Mouse (Mus musculus) limb, embryonic 13.5 days (tissue): ENCODE measurements around the gene Zbtb22. TPM values are rescaled to one million over a fixed set of nuclear protein-coding genes. Genes with fewer than 3 reads are reported as not detected.

Source experiments
- ATAC-seq: fragments of 200-750 bp; cut with Nextera tagmentation; 2 replicates; pipeline ENCODE4 v1.8.0; 2017; ENCODE audit warnings: low read depth, moderate number of reproducible peaks, moderate TSS enrichment; ENCODE audit not compliant: low FRiP score
- H3K27ac ChIP-seq: fragments of 300-500 bp; sonication (generic); 2 replicates; pipeline ENCODE4 v1.5.1; 2015; ENCODE audit warnings: inconsistent platforms, mild to moderate bottlenecking, moderate library complexity
- H3K27me3 ChIP-seq: fragments of 300-500 bp; sonication (generic); 2 replicates; pipeline ENCODE4 v1.6.1; 2015; ENCODE audit warnings: mild to moderate bottlenecking, inconsistent platforms
- H3K36me3 ChIP-seq: fragments of 300-500 bp; sonication (generic); 2 replicates; pipeline ENCODE4 v1.6.1; 2015; ENCODE audit warnings: inconsistent platforms, mild to moderate bottlenecking, moderate library complexity
- H3K4me1 ChIP-seq: fragments of 300-500 bp; sonication (generic); 2 replicates; pipeline ENCODE4 v1.6.1; 2015; ENCODE audit warnings: inconsistent platforms
- H3K4me2 ChIP-seq: fragments of 300-500 bp; sonication (generic); replicated peaks from 2 replicates; pipeline ENCODE4 v1.6.1; 2015; ENCODE audit warnings: inconsistent platforms, mild to moderate bottlenecking, moderate library complexity
- H3K4me3 ChIP-seq: fragments of 300-500 bp; sonication (generic); 2 replicates; pipeline ENCODE4 v1.5.1; 2015; ENCODE audit warnings: moderate library complexity, mild to moderate bottlenecking, inconsistent platforms
- H3K9ac ChIP-seq: fragments of 300-500 bp; sonication (generic); 2 replicates; pipeline ENCODE4 v1.6.1; 2015; ENCODE audit warnings: mild to moderate bottlenecking, inconsistent platforms
- H3K9me3 ChIP-seq: fragments of 300-500 bp; sonication (generic); 2 replicates; pipeline ENCODE4 v1.6.1; 2016; ENCODE audit warnings: inconsistent platforms
- WGBS: fragments of 180-500 bp; shearing (Covaris S2); methylation state at CpG from one replicate; pipeline ENCODE4 v1.1.7; 2015; 5-methylcytosine and 5-hydroxymethylcytosine counted together
- polyA plus RNA-seq: library from polyadenylated mRNA; unstranded; fragments of >200 nt; fragmentation: Nextera tagmentation; extraction: Ambion mirVana; gene quantifications from 2 replicates; pipeline ENCODE4 v1.2.1, GENCODE M21; 2015

Zbtb22 gene
- polyA plus RNA-seq, 1 experiment from 2014 or later, result 16.3 TPM

DNA sequence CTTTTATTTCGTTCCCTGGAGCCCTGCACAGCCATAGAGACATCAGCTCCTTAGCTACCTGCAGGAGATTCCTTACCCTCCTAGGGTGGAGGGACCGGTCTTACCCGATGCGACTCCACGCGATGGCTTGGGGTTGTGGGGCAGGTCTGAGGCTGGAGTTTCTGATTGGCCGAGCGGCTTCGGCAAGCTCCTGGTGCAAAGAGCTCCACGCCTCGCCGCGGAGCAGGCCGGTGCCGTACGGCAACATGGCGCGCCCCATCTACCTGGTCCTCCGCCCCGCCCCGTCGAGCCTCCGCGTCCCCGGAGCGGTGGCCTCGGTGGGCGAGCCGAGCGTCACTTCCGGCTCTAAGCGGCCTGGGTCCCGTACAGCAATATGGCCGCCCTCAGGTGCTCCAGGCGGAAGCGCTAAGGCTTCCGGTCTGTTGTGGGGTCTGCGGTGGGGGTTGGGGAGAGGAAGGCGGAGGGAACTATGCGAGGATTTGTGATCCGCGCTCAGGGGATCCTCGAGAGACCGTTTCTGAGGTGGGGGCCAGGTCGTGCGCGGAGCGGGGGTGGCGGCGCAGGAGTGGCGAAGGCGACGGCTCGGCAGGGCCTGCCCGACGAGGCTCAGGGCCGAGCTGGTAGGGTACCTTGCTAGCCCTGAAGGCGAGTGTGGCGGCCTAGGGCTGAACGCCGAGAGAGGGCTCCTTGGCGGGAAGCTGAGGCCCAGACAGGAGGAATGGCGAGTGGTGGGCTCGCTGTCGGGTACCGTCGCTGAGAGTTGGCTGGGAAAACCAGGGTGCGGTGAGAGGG, 6.4 kb upstream of the Zbtb22 start, which contains the start of gene Daxx:
Gene Daxx (plus strand): TSS at position 338 of the 792 bp plus-strand sequence.
- peak within 1 kb of the TSS; percentile 90 for H3K9ac ChIP-seq
- H3K4me3 ChIP-seq, result peak within 1 kb of the TSS; percentile 89
- peaks cover 36% of the 10 kb centered on the region for H3K36me3 ChIP-seq
- H3K4me1 ChIP-seq, result peaks cover 27% of the 10 kb centered on the region
- peak within 1 kb of the TSS; percentile 90 for H3K27ac ChIP-seq
- under 1% methylated on average over 68 of the region's 68 CpGs for WGBS
- H3K4me2 ChIP-seq, result peak within 1 kb of the TSS; percentile 99
- peak; percentile 97 for ATAC-seq
- no peaks in the 10 kb centered on the region for H3K27me3 ChIP-seq
- H3K9me3 ChIP-seq, result no peaks in the 10 kb centered on the region

DNA sequence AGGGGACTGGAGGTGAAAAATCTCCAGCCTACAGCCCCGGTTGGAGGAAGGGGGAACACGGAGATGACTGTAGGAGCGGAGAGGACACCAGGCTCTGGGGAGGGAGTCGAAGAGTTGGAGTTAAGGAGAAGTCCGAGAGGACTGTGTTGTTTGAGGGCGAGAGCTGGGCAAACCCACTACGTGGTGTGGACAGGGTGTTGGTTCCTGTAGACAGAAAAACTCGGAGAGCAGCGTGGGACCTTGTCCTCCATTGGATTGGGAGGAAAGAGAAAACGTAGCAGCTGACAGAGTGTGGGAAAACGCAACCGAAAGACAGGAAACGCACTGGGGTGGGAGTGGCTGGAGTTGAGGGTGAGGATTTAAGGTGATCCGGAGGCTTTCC, 5.8 kb upstream of the Zbtb22 start:
- H3K9ac ChIP-seq, result peak overlapping the region; percentile 90
- H3K27ac ChIP-seq, result peak overlapping the region; percentile 87
- H3K4me2 ChIP-seq, result peak overlapping the region; percentile 99
- peak overlapping the region; percentile 89 for H3K4me3 ChIP-seq
- WGBS, result under 1% methylated on average over 14 of the region's 14 CpGs
- ATAC-seq, result peak; percentile 2; the same call in 1 of the 2 replicates
- H3K27me3 ChIP-seq, result no peaks in the 10 kb centered on the region
- no peaks in the 10 kb centered on the region for H3K9me3 ChIP-seq
- peaks cover 31% of the 10 kb centered on the region for H3K4me1 ChIP-seq
- H3K36me3 ChIP-seq, result peaks cover 42% of the 10 kb centered on the region

DNA sequence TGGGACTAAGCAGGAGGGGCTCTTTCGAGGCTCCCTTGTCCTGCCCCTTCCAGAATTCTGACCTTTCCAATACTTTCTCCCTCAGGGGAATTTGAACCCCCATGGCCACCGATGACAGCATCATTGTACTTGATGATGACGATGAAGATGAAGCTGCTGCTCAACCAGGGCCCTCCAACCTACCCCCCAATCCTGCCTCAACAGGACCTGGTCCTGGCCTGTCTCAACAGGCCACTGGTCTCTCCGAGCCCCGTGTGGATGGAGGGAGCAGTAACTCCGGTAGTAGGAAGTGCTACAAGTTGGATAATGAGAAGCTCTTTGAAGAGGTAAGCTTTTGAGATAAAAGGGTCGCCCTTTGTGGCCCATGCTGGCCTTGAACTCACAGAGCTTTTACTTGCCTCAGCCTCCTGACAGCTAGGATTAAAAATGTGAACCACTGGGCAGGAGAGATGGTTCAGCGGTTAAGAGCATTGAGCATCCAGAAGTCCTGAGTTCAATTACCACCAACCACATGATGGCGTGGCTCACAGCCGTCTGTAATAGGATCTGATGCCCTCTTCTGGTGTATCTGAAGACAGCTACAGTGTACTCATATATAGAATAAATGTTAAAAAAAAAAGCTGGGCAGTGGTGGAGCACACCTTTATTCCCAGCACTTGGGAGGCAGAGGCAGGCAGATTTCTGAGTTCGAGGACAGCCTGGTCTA, 5.2 kb upstream of the Zbtb22 start:
- H3K4me3 ChIP-seq, result peak overlapping the region; percentile 89
- H3K27ac ChIP-seq, result peak overlapping the region; percentile 87; the same call in 1 of the 2 replicates
- peaks cover 37% of the 10 kb centered on the region for H3K4me1 ChIP-seq
- no peaks in the 10 kb centered on the region for H3K9me3 ChIP-seq
- no peaks in the 10 kb centered on the region for H3K27me3 ChIP-seq
- WGBS, result 50% methylated on average over 11 of the region's 11 CpGs
- H3K9ac ChIP-seq, result peak overlapping the region; percentile 90
- H3K36me3 ChIP-seq, result peaks cover 46% of the 10 kb centered on the region
- no peak for ATAC-seq
- H3K4me2 ChIP-seq, result peak overlapping the region; percentile 99

DNA sequence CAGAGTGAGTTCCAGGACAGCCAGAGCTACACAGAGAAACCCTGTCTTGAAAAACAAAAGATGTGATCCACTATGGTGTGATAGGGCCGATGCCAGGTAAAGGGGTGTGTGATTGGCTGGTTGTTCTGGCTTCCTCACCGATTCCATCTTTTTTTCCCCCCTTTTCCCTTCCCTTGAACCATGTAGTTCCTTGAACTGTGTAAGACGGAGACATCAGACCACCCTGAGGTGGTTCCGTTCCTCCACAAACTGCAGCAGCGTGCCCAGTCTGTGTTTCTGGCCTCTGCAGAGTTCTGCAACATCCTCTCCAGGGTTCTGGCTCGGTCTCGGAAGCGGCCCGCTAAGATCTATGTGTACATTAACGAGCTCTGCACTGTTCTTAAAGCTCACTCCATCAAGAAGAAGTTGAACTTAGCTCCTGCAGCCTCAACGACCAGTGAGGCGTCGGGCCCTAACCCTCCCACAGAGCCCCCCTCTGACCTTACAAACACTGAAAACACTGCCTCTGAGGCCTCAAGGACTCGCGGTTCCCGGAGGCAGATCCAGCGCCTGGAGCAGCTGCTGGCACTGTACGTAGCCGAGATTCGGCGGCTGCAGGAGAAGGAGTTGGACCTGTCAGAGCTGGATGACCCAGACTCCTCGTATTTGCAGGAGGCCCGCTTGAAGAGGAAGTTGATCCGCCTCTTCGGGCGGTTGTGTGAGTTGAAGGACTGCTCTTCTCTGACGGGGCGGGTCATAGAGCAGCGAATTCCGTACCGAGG, 4.5 kb upstream of the Zbtb22 start:
- Histone ChIP-seq H3K36me3 (peaks cover 46% of the 10 kb centered on the region), H3K4me1 (peaks cover 38% of the 10 kb centered on the region), H3K27ac (no peak overlapping the region), H3K27me3 (no peaks in the 10 kb centered on the region), H3K9me3 (no peaks in the 10 kb centered on the region), H3K4me2 (0 out of 2 replicates have a peak overlapping the region, but pooled peaks have one; percentile 9), H3K9ac (0 out of 2 replicates have a peak overlapping the region, but pooled peaks have one; percentile 39), H3K4me3 (0 out of 2 replicates have a peak overlapping the region, but pooled peaks have one; percentile 89)
- WGBS, result 92% methylated on average over 31 of the region's 31 CpGs
- ATAC-seq, result no peak

DNA sequence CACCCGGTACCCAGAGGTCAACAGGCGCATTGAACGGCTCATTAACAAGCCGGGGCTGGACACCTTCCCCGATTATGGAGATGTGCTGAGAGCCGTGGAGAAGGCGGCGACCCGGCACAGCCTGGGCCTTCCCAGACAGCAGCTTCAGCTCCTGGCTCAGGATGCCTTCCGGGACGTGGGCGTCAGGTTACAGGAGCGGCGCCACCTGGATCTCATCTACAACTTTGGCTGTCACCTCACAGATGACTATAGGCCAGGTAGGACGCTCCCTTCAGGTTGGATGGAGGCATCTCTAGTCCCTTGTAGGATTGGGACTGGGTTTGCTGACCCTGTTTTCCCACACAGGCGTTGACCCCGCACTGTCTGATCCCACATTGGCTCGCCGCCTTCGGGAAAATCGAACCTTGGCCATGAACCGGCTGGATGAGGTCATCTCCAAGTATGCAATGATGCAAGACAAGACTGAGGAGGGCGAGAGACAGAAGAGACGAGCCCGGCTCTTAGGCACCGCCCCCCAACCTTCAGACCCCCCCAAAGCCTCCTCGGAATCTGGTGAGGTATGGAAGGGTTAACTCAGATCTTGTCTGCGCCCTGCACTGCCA, 3.8 kb upstream of the Zbtb22 start:
- ATAC-seq, result no peak
- H3K27ac ChIP-seq, result no peak overlapping the region
- 0 out of 2 replicates have a peak overlapping the region, but pooled peaks have one; percentile 39 for H3K9ac ChIP-seq
- no peaks in the 10 kb centered on the region for H3K9me3 ChIP-seq
- no peak overlapping the region for H3K4me3 ChIP-seq
- H3K4me1 ChIP-seq, result peaks cover 41% of the 10 kb centered on the region
- 89% methylated on average over 28 of the region's 28 CpGs for WGBS
- no peaks in the 10 kb centered on the region for H3K27me3 ChIP-seq
- H3K4me2 ChIP-seq, result no peak overlapping the region
- H3K36me3 ChIP-seq, result peaks cover 46% of the 10 kb centered on the region

DNA sequence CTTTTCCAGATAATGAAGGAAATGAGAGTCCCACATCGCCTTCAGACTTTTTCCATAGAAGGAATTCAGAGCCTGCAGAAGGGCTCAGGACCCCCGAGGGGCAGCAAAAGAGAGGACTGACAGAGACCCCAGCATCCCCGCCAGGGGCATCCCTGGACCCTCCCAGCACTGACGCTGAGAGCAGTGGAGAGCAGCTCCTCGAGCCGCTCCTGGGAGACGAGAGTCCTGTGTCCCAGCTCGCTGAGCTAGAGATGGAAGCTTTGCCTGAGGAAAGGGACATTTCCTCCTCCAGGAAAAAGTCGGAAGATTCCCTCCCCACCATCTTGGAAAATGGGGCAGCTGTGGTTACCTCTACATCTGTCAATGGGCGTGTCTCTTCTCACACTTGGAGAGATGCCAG, 2.4 kb upstream of the Zbtb22 start:
- 92% methylated on average over 10 of the region's 10 CpGs for WGBS

DNA sequence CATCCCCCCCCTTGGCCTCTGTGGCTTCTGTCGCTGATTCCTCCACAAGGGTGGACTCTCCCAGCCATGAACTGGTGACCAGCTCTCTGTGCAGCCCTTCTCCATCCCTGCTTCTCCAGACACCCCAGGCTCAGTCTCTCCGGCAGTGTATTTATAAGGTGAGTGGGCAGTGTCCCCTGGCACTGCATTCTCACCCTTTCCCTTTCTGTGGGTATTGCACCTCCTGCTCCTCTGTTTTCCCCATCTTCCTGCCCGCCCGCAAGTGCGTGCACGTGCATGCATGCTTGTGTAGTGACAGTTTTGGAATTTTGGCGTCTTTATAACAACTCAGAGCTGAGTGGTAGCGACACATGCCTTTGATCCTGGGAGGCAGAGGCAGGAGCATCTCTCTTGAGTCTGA, 1.8 kb upstream of the Zbtb22 start:
- H3K36me3 ChIP-seq, result peaks cover 52% of the 10 kb centered on the region
- 95% methylated on average over 8 of the region's 8 CpGs for WGBS
- peaks cover 48% of the 10 kb centered on the region for H3K4me1 ChIP-seq
- H3K4me3 ChIP-seq, result no peak overlapping the region
- H3K4me2 ChIP-seq, result no peak overlapping the region
- no peak overlapping the region; the same call in 1 of the 2 replicates for H3K9ac ChIP-seq
- no peak overlapping the region for H3K27ac ChIP-seq
- H3K27me3 ChIP-seq, result no peaks in the 10 kb centered on the region
- ATAC-seq, result no peak
- no peaks in the 10 kb centered on the region for H3K9me3 ChIP-seq

More for the DNA sequence above, 2.4 kb upstream of the Zbtb22 start:
- no peaks in the 10 kb centered on the region for H3K27me3 ChIP-seq
- H3K4me2 ChIP-seq, result no peak overlapping the region
- H3K9me3 ChIP-seq, result no peaks in the 10 kb centered on the region
- H3K9ac ChIP-seq, result no peak overlapping the region
- H3K4me1 ChIP-seq, result peaks cover 43% of the 10 kb centered on the region
- no peak overlapping the region for H3K27ac ChIP-seq
- ATAC-seq, result no peak
- H3K36me3 ChIP-seq, result peaks cover 52% of the 10 kb centered on the region
- H3K4me3 ChIP-seq, result no peak overlapping the region

DNA sequence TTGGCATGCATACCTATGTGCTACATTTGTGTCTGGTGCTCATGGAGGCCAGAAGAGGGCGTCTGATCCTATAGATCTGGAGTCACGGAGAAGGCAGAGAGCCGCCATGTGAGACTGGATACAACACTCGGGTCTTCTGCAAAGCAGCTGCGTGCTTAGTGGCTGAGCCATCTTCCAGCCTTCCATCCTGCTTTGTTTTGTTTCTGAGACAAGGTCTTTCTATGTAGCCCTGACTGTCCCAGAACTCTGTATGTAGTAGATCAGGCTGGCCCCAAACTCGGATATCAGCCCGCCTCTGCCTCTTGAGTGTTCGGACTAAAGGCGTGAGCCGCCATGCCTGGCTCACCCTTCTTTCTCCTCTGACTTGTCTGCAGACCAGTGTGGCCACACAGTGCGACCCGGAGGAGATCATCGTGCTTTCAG, 724 bp upstream of the Zbtb22 start:
- H3K9ac ChIP-seq, result peak overlapping the region; percentile 51
- peaks cover 52% of the 10 kb centered on the region for H3K36me3 ChIP-seq
- peak overlapping the region; percentile 28; the same call in 1 of the 2 replicates for H3K27ac ChIP-seq
- peak overlapping the region; percentile 68 for H3K4me2 ChIP-seq
- ATAC-seq, result no peak
- no peaks in the 10 kb centered on the region for H3K27me3 ChIP-seq
- H3K4me3 ChIP-seq, result peak overlapping the region; percentile 52
- peaks cover 52% of the 10 kb centered on the region for H3K4me1 ChIP-seq
- 68% methylated on average over 13 of the region's 13 CpGs for WGBS
- no peaks in the 10 kb centered on the region for H3K9me3 ChIP-seq

DNA sequence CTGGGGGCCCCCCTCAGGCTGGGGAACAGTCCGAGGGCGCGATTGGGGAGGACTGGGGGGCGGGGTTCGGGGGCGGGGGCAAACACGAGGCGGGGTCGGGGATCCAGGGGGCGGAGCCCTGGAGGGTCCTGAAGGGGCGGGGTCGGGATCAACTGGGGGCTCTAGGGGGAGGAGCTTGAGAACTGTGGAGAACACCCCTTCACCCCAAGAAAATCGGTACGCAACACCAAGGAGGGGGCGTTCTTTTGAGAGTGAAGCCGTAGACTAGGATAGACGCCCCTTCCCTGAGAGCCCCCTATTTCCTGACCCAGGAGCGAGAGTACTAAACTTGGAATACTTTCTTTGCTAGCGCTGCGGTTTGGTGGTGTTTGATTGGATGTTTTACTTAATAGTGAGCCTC, 590 bp downstream of the Zbtb22 start:
- Histone ChIP-seq H3K27ac (peak overlapping the region; percentile 72; the same call in 1 of the 2 replicates), H3K9ac (peak overlapping the region; percentile 63), H3K36me3 (peaks cover 42% of the 10 kb centered on the region), H3K27me3 (no peaks in the 10 kb centered on the region), H3K9me3 (no peaks in the 10 kb centered on the region), H3K4me2 (peak overlapping the region; percentile 68), H3K4me1 (peaks cover 46% of the 10 kb centered on the region), H3K4me3 (peak overlapping the region; percentile 52)
- under 1% methylated on average over 12 of the region's 20 CpGs for WGBS
- ATAC-seq, result peak; percentile 34

DNA sequence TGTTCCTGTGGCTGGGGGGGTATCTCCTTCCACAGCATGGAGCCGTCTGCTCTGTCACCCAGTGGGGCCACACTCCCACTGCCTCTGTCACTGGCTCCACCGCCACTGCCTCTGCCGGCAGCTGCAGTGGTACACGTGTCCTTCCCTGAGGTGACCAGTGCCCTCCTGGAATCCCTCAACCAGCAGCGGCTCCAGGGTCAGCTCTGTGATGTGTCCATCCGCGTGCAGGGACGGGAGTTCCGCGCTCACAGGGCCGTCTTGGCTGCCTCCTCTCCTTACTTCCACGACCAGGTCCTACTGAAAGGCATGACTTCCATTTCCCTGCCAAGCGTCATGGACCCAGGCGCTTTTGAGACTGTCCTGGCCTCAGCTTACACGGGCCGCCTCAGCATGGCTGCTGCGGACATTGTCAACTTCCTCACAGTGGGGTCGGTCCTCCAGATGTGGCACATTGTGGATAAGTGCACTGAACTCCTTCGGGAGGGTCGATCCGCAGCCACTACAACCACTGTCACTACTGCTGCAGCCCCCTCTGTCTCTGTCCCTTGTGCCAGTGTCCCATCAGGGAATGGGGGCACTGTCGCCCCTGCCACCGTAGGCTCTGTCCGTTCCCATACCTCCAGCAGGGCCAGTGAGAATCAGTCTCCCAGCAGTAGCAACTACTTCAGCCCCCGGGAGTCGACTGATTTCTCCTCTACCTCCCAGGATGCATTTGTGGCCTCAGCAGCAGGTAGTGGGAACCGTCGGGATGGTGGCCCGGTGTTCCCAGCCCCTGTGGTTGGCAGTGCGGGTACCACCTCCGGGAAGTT, 1.3 kb downstream of the Zbtb22 start:
- ATAC-seq, result no peak
- Histone ChIP-seq H3K4me1 (peaks cover 44% of the 10 kb centered on the region), H3K9me3 (no peaks in the 10 kb centered on the region), H3K4me2 (peak overlapping the region; percentile 68), H3K27me3 (no peaks in the 10 kb centered on the region), H3K36me3 (peaks cover 35% of the 10 kb centered on the region), H3K27ac (no peak overlapping the region), H3K4me3 (peak overlapping the region; percentile 52), H3K9ac (peak overlapping the region; percentile 63)
- 75% methylated on average over 31 of the region's 31 CpGs for WGBS
